Mouse (Mus musculus) limb, embryonic 15.5 days (tissue): Measurements from ENCODE around the gene Pdlim7. TPM values are rescaled to one million over a fixed set of nuclear protein-coding genes. Genes with fewer than 3 reads are reported as not detected.

Source experiments
- ATAC-seq: fragments of 200-750 bp; cut with Nextera tagmentation; 2 replicates; pipeline ENCODE4 v1.8.0; 2017; ENCODE audit warnings: low read depth, moderate TSS enrichment; ENCODE audit not compliant: insufficient number of reproducible peaks, low FRiP score, low TSS enrichment
- H3K27ac ChIP-seq: fragments of 300-500 bp; sonication (generic); 2 replicates; pipeline ENCODE4 v1.5.1; 2015; ENCODE audit warnings: moderate library complexity, mild to moderate bottlenecking, inconsistent platforms
- H3K27me3 ChIP-seq: fragments of 300-500 bp; sonication (generic); 2 replicates; pipeline ENCODE4 v1.6.1; 2015; ENCODE audit warnings: inconsistent platforms
- H3K36me3 ChIP-seq: fragments of 300-500 bp; sonication (generic); 2 replicates; pipeline ENCODE4 v1.6.1; 2015; ENCODE audit warnings: inconsistent platforms
- H3K4me1 ChIP-seq: fragments of 300-500 bp; sonication (generic); 2 replicates; pipeline ENCODE4 v1.6.1; 2015; ENCODE audit warnings: inconsistent platforms
- H3K4me2 ChIP-seq: fragments of 300-500 bp; sonication (generic); 2 replicates; pipeline ENCODE4 v1.6.1; 2015; ENCODE audit warnings: mild to moderate bottlenecking, inconsistent platforms
- H3K4me3 ChIP-seq: fragments of 300-500 bp; sonication (generic); 2 replicates; pipeline ENCODE4 v1.5.1; 2015; ENCODE audit warnings: mild to moderate bottlenecking, inconsistent platforms
- H3K9ac ChIP-seq: fragments of 300-500 bp; sonication (generic); 2 replicates; pipeline ENCODE4 v1.6.1; 2015; ENCODE audit warnings: inconsistent platforms
- H3K9me3 ChIP-seq: fragments of 300-500 bp; sonication (generic); 2 replicates; pipeline ENCODE4 v1.6.1; 2016; ENCODE audit warnings: inconsistent platforms
- WGBS: fragments of 180-500 bp; shearing (Covaris S2); methylation state at CpG from one replicate; pipeline ENCODE4 v1.1.7; 2015; 5-methylcytosine and 5-hydroxymethylcytosine counted together
- polyA plus RNA-seq: library from polyadenylated mRNA; unstranded; fragments of >200 nt; fragmentation: Nextera tagmentation; extraction: Ambion mirVana; gene quantifications from 2 replicates; pipeline ENCODE4 v1.2.1, GENCODE M21; 2015

Pdlim7 gene
- polyA plus RNA-seq, 1 experiment from 2014 or later: 147 TPM

- H3K27me3 ChIP-seq: no peaks in the 10 kb centered on the region
- peak overlapping the region; percentile 62 for H3K27ac ChIP-seq
- peaks cover 48% of the 10 kb centered on the region for H3K4me1 ChIP-seq
- peak overlapping the region; percentile 58 for H3K9ac ChIP-seq
- peaks cover 24% of the 10 kb centered on the region for H3K36me3 ChIP-seq
- peak overlapping the region; percentile 61 for H3K4me3 ChIP-seq
- peak overlapping the region; percentile 100 for H3K4me2 ChIP-seq
- WGBS: under 1% methylated on average over 54 of the region's 54 CpGs
- peak; percentile 50; the same call in 1 of the 2 replicates for ATAC-seq
- no peaks in the 10 kb centered on the region for H3K9me3 ChIP-seq
Observed at GRCm38 (mm10) chr13:55471156-55471818, 42.2 kb downstream of the Pdlim7 start.

- Histone ChIP-seq H3K4me2 (no peak overlapping the region), H3K9ac (no peak overlapping the region), H3K36me3 (peaks cover 15% of the 10 kb centered on the region), H3K9me3 (no peaks in the 10 kb centered on the region), H3K27ac (no peak overlapping the region), H3K4me1 (peaks cover 49% of the 10 kb centered on the region), H3K27me3 (no peaks in the 10 kb centered on the region), H3K4me3 (no peak overlapping the region)
- no peak for ATAC-seq
- 72% methylated on average over 9 of the region's 9 CpGs for WGBS
Observed at GRCm38 (mm10) chr13:55470372-55470771, 43.1 kb downstream of the Pdlim7 start.

DNA sequence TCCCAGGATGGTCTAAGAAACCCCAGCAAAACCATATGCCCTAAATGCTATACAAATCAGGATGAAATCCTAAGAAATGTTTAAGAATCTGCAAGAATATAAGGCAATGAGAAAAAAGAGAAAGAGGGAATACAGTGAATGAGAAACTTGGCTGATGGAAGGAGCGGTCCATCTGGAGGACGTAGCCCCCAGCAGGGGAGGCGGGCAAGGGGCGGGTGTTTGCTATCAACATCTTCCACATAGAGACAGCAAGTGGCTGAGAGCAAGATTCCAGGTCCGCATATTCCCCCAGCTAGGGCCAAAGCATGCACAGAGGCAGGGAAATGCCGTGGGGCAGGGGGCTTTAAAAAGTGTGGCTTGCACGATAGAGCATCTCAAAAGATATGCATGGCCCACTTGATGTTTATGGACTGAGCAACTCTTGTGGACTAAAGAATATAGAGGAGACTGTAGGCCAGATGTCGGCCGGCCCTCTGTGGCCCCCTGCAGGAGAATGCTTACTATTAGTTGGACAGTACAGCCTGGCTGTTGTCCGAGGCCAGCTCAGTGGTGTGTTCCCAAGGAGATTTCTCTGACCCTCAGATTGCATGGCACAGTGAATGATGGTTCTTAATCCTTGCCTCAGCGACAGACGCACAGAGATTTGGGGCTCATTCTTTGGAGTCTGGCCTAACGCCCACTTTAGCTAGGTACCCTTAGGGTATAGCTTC, 44.5 kb downstream of the Pdlim7 start:
- Histone ChIP-seq H3K4me1 (peaks cover 50% of the 10 kb centered on the region), H3K4me3 (no peak overlapping the region), H3K9me3 (no peaks in the 10 kb centered on the region), H3K27ac (no peak overlapping the region), H3K4me2 (no peak overlapping the region), H3K36me3 (0 out of 2 replicates have a peak, but pooled peaks cover 1% of the 10 kb centered on the region), H3K27me3 (no peaks in the 10 kb centered on the region), H3K9ac (no peak overlapping the region)
- WGBS: 45% methylated on average over 13 of the region's 13 CpGs
- ATAC-seq: no peak

DNA sequence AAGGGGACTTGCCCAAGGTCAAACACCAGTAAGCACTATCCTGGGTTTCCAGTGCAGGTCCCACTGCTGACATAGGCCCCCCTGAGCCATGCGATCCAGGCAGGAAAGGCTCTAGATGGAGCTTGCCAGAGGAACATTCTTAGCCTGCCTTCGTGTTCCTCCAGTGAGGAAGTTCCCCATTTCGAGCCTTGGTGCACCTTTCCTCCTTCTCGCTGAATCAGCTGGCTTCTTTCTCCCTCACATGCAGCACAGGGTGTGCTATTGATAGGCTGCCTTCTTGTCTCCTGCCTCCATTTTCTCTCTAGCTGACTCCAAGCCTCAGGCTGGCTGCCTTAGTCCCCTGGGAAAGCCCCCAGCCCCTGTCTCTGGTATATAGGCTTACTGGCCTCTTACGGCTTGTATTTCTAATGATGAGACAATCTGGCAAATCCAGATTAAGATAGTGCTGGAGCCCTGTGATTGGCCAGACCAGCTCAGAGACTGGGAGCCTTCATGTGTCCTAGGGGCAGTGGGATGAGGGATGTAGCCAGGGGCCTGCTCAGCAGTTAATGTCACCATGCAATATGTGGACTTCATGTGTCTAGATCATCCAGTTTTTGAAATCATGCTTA, 47.5 kb downstream of the Pdlim7 start:
- Histone ChIP-seq H3K36me3 (peaks cover 13% of the 10 kb centered on the region), H3K4me2 (no peak overlapping the region), H3K9me3 (no peaks in the 10 kb centered on the region), H3K4me3 (no peak overlapping the region), H3K27me3 (no peaks in the 10 kb centered on the region), H3K9ac (no peak overlapping the region), H3K4me1 (peaks cover 29% of the 10 kb centered on the region), H3K27ac (no peak overlapping the region)
- WGBS: 72% methylated on average over 5 of the region's 5 CpGs
- no peak for ATAC-seq

- no peak overlapping the region for H3K9ac ChIP-seq
- H3K36me3 ChIP-seq: peaks cover 20% of the 10 kb centered on the region
- no peaks in the 10 kb centered on the region for H3K9me3 ChIP-seq
- H3K4me1 ChIP-seq: peaks cover 22% of the 10 kb centered on the region
- no peak overlapping the region for H3K27ac ChIP-seq
- no peaks in the 10 kb centered on the region for H3K27me3 ChIP-seq
- no peak for ATAC-seq
- peak overlapping the region; percentile 95 for H3K4me2 ChIP-seq
- H3K4me3 ChIP-seq: peak overlapping the region; percentile 70
- WGBS: 29% methylated on average over 3 of the region's 3 CpGs
Observed at GRCm38 (mm10) chr13:55465184-55465583, 48.3 kb downstream of the Pdlim7 start.

DNA sequence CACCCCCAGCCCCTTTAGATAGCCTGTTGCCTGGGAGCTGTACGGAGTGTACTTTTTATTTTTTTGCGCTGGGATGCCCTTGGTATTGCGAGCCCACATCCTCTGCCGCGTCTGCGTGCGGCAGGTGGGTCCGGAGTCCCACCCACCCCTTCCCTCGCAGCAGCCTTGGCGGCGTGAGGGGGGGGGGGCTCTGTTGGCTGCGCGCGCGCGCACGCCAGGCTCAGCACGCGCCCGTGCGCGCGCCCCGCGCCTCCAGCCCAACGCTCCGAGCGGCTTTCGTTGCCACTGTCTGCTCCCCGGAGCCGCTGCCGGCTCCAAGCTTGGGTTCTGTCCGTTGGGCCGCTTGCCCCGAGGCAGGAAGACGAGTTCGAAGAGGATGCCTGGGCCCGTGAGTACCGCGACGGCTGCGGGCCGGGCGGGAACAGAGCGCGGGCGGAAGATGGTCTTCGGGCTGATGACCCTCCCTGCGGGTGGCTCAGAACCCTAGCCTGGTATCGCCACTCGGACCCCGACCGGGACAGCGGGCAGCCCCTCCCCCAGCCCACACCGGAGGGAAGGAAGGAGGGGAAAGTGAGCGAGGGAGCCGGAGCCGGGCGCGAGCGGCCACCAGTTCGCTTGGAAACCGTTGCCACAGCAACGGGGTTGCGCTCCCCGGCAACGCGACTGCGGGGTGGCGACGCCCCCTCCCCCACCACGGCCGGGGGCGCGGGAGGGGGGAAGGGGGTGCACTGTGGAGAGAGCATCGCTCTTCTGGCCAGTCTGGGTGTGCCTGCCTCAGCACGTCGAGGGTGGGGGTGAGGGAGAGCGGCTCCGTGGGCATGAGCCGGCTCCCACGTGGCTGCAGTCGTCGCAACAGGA, 49.2 kb downstream of the Pdlim7 start, which contains the start of gene Prr7:
Gene Prr7 (plus strand): TSS at position 241 of the 858 bp plus-strand sequence.
- H3K4me2 ChIP-seq: peak within 1 kb of the TSS; percentile 95
- peak within 1 kb of the TSS; percentile 67 for H3K9ac ChIP-seq
- H3K4me1 ChIP-seq: peaks cover 21% of the 10 kb centered on the region
- H3K9me3 ChIP-seq: no peaks in the 10 kb centered on the region
- H3K27me3 ChIP-seq: no peaks in the 10 kb centered on the region
- peak within 1 kb of the TSS; percentile 70 for H3K4me3 ChIP-seq
- WGBS: under 1% methylated on average over 77 of the region's 84 CpGs
- peaks cover 29% of the 10 kb centered on the region for H3K36me3 ChIP-seq
- peak within 1 kb of the TSS; percentile 81 for H3K27ac ChIP-seq
- ATAC-seq: peak; percentile 35; the same call in 1 of the 2 replicates

GRCm38 (mm10) chr13:55463399-55464026, 50.0 kb downstream of the Pdlim7 start:
- H3K4me2 ChIP-seq: peak overlapping the region; percentile 95
- H3K36me3 ChIP-seq: peaks cover 37% of the 10 kb centered on the region
- no peak overlapping the region for H3K27ac ChIP-seq
- no peaks in the 10 kb centered on the region for H3K9me3 ChIP-seq
- H3K4me1 ChIP-seq: peaks cover 21% of the 10 kb centered on the region
- peak overlapping the region; percentile 70 for H3K4me3 ChIP-seq
- no peaks in the 10 kb centered on the region for H3K27me3 ChIP-seq
- no peak for ATAC-seq
- peak overlapping the region; percentile 67 for H3K9ac ChIP-seq
- 10% methylated on average over 14 of the region's 14 CpGs for WGBS

DNA sequence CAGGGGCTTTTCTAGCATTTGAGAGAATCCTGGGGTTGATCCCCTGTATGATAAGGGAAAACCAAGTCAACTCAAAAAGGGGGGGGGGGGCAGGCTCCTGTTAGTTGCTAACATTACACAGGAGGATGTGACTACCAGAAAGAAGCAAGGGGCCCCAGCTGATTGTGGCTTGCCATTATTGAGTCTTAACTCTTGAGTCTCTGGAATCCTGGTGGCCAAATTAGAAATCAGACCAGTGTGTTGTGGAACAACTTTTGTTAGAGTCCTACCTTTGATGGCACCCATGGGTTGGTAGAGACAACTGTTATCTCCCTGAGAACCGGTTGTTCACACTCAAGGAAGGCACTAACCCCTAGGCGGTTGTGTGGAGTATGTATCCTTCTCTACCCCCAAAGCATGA, 50.5 kb downstream of the Pdlim7 start:
- Histone ChIP-seq H3K27me3 (no peaks in the 10 kb centered on the region), H3K9me3 (no peaks in the 10 kb centered on the region), H3K4me3 (no peak overlapping the region), H3K4me1 (peaks cover 21% of the 10 kb centered on the region), H3K27ac (no peak overlapping the region), H3K9ac (no peak overlapping the region), H3K4me2 (no peak overlapping the region), H3K36me3 (peaks cover 42% of the 10 kb centered on the region)
- no peak for ATAC-seq
- 51% methylated on average over 2 of the region's 2 CpGs for WGBS

DNA sequence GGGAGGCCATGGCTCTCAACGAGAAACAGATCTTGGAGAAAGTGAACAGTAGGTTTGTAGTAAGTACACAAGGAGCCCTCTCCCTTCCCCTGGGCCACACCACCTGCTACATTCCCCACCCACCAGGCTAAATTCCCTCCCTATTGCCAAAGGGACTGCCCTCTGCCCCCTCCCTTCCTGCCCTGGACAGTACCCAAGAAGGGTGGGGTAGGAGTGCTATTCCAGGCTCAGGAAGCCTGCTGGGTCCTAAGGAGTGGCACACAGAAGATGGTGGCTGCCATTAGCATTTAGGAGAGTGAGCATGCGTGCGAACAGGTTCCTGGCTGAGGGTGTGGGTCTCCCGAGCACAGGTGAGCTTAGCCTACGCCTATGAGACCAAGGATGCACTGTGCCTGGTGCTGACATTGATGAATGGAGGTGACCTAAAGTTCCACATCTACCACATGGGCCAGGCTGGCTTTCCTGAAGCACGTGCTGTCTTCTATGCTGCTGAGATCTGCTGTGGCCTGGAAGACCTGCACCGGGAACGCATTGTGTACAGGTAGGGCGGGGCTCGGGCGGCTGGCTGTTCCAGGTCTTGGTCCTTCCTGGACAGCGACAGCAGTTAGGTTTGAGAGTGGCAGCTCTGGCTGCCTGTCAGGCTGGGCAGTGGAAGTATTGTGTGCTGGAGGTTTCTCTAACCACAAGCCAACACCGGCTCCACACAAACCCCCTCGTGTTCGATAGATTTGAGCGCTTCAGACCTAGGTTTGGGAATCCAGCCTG, 61.5 kb downstream of the Pdlim7 start:
- Histone ChIP-seq H3K27ac (no peak overlapping the region), H3K9me3 (no peaks in the 10 kb centered on the region), H3K4me2 (no peak overlapping the region), H3K36me3 (peaks cover 74% of the 10 kb centered on the region), H3K4me1 (peaks cover 17% of the 10 kb centered on the region), H3K4me3 (no peak overlapping the region), H3K27me3 (no peaks in the 10 kb centered on the region), H3K9ac (0 out of 2 replicates have a peak overlapping the region, but pooled peaks have one; percentile 7)
- no peak for ATAC-seq
- 93% methylated on average over 16 of the region's 16 CpGs for WGBS

DNA sequence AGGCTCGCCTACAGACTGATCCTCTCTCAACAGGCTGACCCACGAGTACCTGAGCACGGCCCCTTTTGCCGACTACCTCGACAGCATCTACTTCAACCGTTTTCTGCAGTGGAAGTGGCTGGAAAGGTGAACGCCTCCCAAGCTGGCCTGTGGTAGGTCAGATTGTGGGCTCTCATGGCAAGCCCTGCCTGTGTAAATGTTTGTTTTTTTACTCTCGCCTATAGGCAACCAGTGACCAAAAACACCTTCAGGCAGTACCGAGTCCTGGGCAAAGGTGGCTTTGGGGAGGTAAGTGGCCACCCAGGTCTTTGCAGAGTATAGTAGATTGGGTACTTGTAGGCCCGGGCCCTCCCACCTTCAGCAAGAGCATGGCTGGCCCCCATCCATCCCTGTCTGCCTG, 62.2 kb downstream of the Pdlim7 start:
- no peak for ATAC-seq
- no peak overlapping the region for H3K4me2 ChIP-seq
- peaks cover 23% of the 10 kb centered on the region for H3K4me1 ChIP-seq
- H3K4me3 ChIP-seq: no peak overlapping the region
- no peaks in the 10 kb centered on the region for H3K27me3 ChIP-seq
- H3K9me3 ChIP-seq: no peaks in the 10 kb centered on the region
- 89% methylated on average over 10 of the region's 10 CpGs for WGBS
- H3K27ac ChIP-seq: no peak overlapping the region
- H3K9ac ChIP-seq: 0 out of 2 replicates have a peak overlapping the region, but pooled peaks have one; percentile 7
- peaks cover 67% of the 10 kb centered on the region for H3K36me3 ChIP-seq
